Mouse (Mus musculus) gonadal fat pad, adult 2 months (tissue): ENCODE measurements around the gene Bdh1. TPM values are rescaled to one million over a fixed set of nuclear protein-coding genes. Genes with fewer than 3 reads are reported as not detected.
"Not testable (repeated sequence)": the region's sequence is repeated elsewhere in the genome, so short reads cannot be mapped to it uniquely, and the experiment has no call there.

Experiments
- DNase-seq: peaks from one replicate; pipeline ENCODE4 v3.0.0-alpha.2; 2012; ENCODE audit warnings: low read depth
- polyA plus RNA-seq: library from polyadenylated mRNA; depleted of rRNA; stranded (reverse); fragments of >200 nt; gene quantifications from 2 replicates; pipeline ENCODE4 v1.2.3, GENCODE M21; 2012; rRNA removed

Gene Bdh1
- polyA plus RNA-seq, result 20.6 and 33.9 TPM in 2 replicates

GRCm38 (mm10) chr16:31422000-31422399 is at the start of gene Bdh1:
Bdh1 (plus strand) TSS chr16:31422280.
- no peak for DNase-seq

- not testable (repeated sequence) for DNase-seq
Observed at GRCm38 (mm10) chr16:31372316-31372715, 49.8 kb upstream of the Bdh1 start.

- DNase-seq, result not testable (repeated sequence)
Observed at GRCm38 (mm10) chr16:31375877-31376582, 46.0 kb upstream of the Bdh1 start.

- DNase-seq, result not testable (repeated sequence)
Observed at GRCm38 (mm10) chr16:31388269-31388668, 33.8 kb upstream of the Bdh1 start.

GRCm38 (mm10) chr16:31399231-31399630 is 22.8 kb upstream of the Bdh1 start:
- no peak for DNase-seq

GRCm38 (mm10) chr16:31400908-31401692 is 21.0 kb upstream of the Bdh1 start:
- no peak for DNase-seq

- DNase-seq, result no peak
Observed at GRCm38 (mm10) chr16:31402096-31402495, 20.0 kb upstream of the Bdh1 start.

GRCm38 (mm10) chr16:31403971-31404370 is 18.1 kb upstream of the Bdh1 start:
- no peak for DNase-seq

- no peak for DNase-seq
Observed at GRCm38 (mm10) chr16:31405040-31405439, 17.0 kb upstream of the Bdh1 start.

GRCm38 (mm10) chr16:31407872-31408271 is 14.2 kb upstream of the Bdh1 start:
- DNase-seq, result no peak

- no peak for DNase-seq
Observed at GRCm38 (mm10) chr16:31410969-31411368, 11.1 kb upstream of the Bdh1 start.

- peak; percentile 54 for DNase-seq
Observed at GRCm38 (mm10) chr16:31412321-31412720, 9.8 kb upstream of the Bdh1 start.

GRCm38 (mm10) chr16:31413777-31414176 is 8.3 kb upstream of the Bdh1 start:
- no peak for DNase-seq

GRCm38 (mm10) chr16:31415885-31416450 is 6.1 kb upstream of the Bdh1 start:
- no peak for DNase-seq

- DNase-seq, result no peak
Observed at GRCm38 (mm10) chr16:31418704-31419103, 3.4 kb upstream of the Bdh1 start.

- no peak for DNase-seq
Observed at GRCm38 (mm10) chr16:31419457-31419856, 2.6 kb upstream of the Bdh1 start.

GRCm38 (mm10) chr16:31422722-31423121 is 642 bp downstream of the Bdh1 start:
- no peak for DNase-seq

- no peak for DNase-seq
Observed at GRCm38 (mm10) chr16:31423368-31423767, 1.3 kb downstream of the Bdh1 start.

- DNase-seq, result no peak
Observed at GRCm38 (mm10) chr16:31424416-31425187, 2.5 kb downstream of the Bdh1 start.

- DNase-seq, result no peak
Observed at GRCm38 (mm10) chr16:31425508-31425907, 3.4 kb downstream of the Bdh1 start.

- no peak for DNase-seq
Observed at GRCm38 (mm10) chr16:31426496-31427126, 4.5 kb downstream of the Bdh1 start.

- no peak for DNase-seq
Observed at GRCm38 (mm10) chr16:31428335-31428674, 6.2 kb downstream of the Bdh1 start.
